Mouse (Mus musculus): Measurements from ENCODE around the gene Cryba1.
"Not testable (repeated sequence)": the region's sequence is repeated elsewhere in the genome, so short reads cannot be mapped to it uniquely, and the experiment has no call there.

Gene Cryba1

DNA sequence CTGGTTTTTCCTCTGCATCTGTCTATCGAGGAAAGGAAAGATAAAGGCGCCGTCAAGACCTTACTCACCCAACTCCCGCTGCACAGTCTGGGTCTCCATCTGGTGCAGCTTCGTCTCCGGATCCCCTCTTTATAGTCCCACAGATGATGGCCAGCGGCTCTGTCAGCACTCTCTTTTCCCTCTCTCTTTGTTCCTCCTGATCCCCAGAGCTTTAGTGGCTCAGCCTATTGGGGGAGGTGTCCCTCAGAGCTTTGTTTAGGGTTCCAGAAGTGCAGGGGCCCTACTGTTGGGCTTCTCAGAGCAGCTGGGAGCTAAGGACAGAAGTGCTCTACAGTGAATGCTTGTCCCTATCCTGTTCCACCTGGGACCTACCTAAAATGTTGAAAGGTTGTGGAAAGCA is at the start of gene Cryba1:
Gene Cryba1, minus strand, starts transcription at position 101 of the 400 bp plus-strand sequence.
- DNase-seq (ENCODE audit: low spot score) = no peak

GRCm38 (mm10) chr11:77771879-77772713 is 47.0 kb upstream of the Cryba1 start:
- no peak for DNase-seq (ENCODE audit: low spot score)

- DNase-seq (ENCODE audit: low spot score) = no peak
Measured at GRCm38 (mm10) chr11:77770346-77770745, 45.3 kb upstream of the Cryba1 start.

GRCm38 (mm10) chr11:77769496-77769895 is 44.4 kb upstream of the Cryba1 start:
- no peak for DNase-seq (ENCODE audit: low spot score)

GRCm38 (mm10) chr11:77766351-77767001 is 41.4 kb upstream of the Cryba1 start:
- no peak for DNase-seq (ENCODE audit: low spot score)

GRCm38 (mm10) chr11:77765459-77765777 is 40.3 kb upstream of the Cryba1 start:
- no peak for DNase-seq (ENCODE audit: low spot score)

DNA sequence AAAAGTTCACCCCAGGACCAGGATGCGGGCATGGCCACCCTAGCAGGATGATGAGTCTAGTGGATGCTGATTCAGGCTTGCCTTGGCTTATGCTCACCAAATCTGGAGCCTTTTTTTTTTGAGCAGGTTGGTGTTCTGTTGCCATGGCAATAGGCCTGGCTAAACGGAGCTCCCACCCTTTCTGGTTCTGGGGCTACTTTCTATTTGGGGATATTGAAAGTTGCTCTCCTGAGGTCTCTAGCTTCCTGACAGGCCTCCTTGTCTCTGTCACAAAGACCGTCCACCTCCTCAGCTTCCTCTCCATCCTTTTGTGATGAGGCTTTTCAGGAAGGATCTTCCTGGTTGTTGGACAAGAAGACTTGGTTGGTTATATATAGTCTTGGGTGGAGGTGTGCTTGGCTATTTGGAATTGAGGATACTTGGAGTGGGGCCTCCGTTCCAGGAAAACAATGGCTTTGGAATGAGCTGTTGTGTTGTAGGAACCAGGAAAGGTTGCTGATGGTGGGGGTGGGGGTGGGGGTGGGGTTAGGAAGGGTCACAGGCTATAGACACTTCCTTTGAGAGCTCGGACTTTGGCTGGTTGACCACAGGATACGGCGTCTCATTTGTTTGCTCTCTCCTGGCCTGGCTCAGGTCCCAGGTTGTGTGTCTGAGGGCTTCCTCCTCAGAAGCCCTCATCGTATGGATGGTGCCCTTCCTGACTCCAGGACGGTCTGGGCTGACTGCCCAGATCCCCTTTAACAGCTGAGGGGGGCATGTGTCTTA is 39.8 kb upstream of the Cryba1 start:
- DNase-seq (ENCODE audit: low spot score) = no peak

GRCm38 (mm10) chr11:77763673-77764340 is 38.7 kb upstream of the Cryba1 start:
- no peak for DNase-seq (ENCODE audit: low spot score)

- DNase-seq (ENCODE audit: low spot score) = peak; percentile 50
Measured at GRCm38 (mm10) chr11:77762783-77763672, 37.9 kb upstream of the Cryba1 start, which contains the start of gene Myo18a. Gene Myo18a, plus strand, starts transcription at chr11:77763246.

DNA sequence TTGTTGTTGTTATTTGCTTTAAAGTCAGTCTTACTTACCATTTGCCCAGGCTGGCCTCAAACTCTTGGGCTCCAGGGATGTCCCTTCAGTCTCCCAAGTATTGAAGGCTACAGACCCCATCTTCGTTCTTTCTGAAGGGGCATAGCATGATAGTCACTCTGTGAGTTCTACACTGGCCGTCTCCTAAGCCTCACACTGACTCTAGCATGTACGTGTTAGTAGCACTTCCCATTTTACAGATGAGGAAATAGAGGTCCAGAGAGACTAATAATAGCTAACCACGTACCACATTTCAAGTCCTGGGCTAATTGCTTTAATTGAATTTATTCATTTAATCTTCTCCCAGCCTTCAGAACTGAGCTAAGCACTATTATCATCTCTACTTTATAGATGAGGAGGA is 34.9 kb upstream of the Cryba1 start:
- no peak for DNase-seq (ENCODE audit: low spot score)

DNA sequence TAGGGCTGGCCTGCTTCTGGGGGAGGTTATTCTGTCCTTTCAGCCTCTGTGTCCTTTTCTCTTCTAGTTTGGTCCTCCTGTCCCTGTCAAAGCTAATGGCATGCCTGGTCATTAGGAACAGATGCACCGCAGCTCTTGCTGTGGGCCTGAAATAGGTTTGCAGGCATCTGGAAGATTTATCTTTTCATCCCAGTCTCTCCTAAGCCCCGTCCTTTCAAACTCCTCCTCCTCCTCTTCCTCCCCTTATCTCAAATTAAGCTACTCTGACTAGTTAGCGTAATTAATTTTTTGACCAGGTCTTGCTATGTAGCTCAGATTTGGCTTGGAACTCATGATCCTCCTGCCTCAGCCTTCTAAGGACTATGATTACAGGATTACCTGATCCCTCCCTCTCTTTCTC is 28.4 kb upstream of the Cryba1 start:
- DNase-seq (ENCODE audit: low spot score) = no peak

DNA sequence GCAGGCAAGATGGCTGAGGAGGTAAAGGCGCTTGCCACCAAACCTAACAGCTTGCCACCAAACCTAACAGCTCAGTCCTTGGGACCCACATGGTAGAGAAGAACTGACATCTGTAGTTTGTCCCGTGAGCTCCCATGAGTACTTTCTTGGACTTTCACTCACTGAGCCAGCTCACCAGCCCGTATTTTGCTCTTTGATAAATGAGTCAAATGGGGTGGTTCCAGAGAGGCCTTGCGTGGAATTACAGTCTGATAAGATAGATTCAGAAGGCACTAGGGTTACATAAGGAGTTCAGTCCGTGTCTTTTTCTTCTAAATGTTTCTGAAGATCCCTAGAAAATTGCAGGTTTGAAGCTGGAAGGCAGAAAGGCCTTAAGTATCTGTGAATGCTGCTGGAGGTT is 27.4 kb upstream of the Cryba1 start:
- DNase-seq (ENCODE audit: low spot score) = no peak

GRCm38 (mm10) chr11:77748996-77749395 is 23.9 kb upstream of the Cryba1 start:
- no peak for DNase-seq (ENCODE audit: low spot score)

- DNase-seq (ENCODE audit: low spot score) = not testable (repeated sequence)
Measured at GRCm38 (mm10) chr11:77747103-77747502, 22.0 kb upstream of the Cryba1 start.

GRCm38 (mm10) chr11:77746652-77747051 is 21.6 kb upstream of the Cryba1 start:
- DNase-seq (ENCODE audit: low spot score) = no peak

GRCm38 (mm10) chr11:77743966-77744365 is 18.9 kb upstream of the Cryba1 start:
- DNase-seq (ENCODE audit: low spot score) = no peak

GRCm38 (mm10) chr11:77738555-77738954 is 13.5 kb upstream of the Cryba1 start:
- no peak for DNase-seq (ENCODE audit: low spot score)

- peak; percentile 80 for DNase-seq (ENCODE audit: low spot score)
Measured at GRCm38 (mm10) chr11:77737289-77737688, 12.2 kb upstream of the Cryba1 start.

GRCm38 (mm10) chr11:77728587-77728986 is 3.5 kb upstream of the Cryba1 start:
- DNase-seq (ENCODE audit: low spot score) = no peak

- no peak for DNase-seq (ENCODE audit: low spot score)
Measured at GRCm38 (mm10) chr11:77724766-77725165, 317 bp downstream of the Cryba1 start.

DNA sequence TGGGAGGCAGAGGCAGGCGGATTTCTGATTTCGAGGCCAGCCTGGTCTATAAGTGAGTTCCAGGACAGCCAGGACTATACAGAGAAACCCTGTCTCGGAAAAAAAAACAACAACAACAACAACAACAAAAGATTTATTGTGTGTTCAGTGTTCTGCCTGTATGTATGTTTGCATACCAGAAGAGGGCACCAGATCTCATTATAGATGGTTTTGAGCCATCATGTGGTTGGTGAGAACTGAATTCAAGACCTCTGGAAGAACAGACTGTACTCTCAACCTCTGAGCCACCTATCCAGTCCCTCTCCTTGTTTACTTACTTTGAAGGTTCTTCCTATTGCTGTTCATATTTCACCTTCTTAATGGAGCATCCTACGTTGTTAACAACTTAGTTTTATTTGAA is 3.7 kb downstream of the Cryba1 start:
- DNase-seq (ENCODE audit: low spot score) = no peak
